Mouse (Mus musculus): ENCODE measurements around the gene Nme2. TPM values are rescaled to one million over a fixed set of nuclear protein-coding genes. Genes with fewer than 3 reads are reported as not detected.

The Nme2 gene
- total and polyA plus RNA-seq, 3 experiments = 945 to 1,722 (median 1,555) TPM

DNA sequence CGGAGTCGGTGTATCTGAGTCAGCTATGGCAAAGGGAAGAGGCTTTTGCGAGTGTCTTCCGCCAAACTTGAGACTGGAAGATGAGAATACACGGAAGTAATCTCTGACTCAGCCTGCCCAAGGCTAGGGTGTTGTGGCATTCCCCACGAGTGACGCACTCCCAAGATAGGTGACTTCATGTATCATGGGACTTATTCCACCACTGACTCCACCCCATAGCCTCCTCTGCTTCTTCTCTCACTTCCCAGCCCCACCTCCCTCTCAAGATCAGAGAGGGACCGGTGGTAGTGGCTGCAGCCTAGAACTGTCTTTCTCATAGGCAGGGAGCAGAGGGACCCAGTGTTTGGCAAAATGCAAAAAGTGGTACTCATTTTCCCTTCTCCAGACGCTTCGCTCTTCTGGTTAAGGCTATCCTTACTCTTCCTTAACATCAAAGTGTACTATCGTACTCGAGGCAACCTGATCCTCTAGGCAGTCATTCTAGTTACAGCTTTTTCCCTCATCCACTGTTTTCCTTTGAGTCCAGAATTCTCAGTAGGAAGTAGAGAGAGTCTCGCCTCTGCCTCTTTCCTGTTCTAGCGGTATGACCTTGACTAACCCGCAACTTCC is 39.2 kb upstream of the Nme2 start:
- Histone ChIP-seq H3K4me1 (ENCODE audit: control insufficient read depth in 1 of 2, insufficient read depth in 2 of 2) (peaks cover 3 to 39% of the 10 kb centered on the region in 2 experiments), H3K9ac (ENCODE audit: insufficient read depth, low read depth) (peak overlapping the region; percentile 97), H3K27ac (ENCODE audit: insufficient read depth, low read depth) (peak overlapping the region; percentile 97), H3K36me3 (replicated peaks in 1 of 2; ENCODE audit: control insufficient read depth in 1 of 2, insufficient read depth in 1 of 2, low read length in 1 of 2) (peaks cover 0 to 19% of the 10 kb centered on the region in 2 experiments), H3K4me2 (ENCODE audit: insufficient read depth, low read depth, poor library complexity, severe bottlenecking) (peak overlapping the region; percentile 92), H3K79me2 (replicated peaks; ENCODE audit: control insufficient read depth, extremely low read depth, insufficient read depth, poor library complexity, severe bottlenecking) (peaks cover 34% of the 10 kb centered on the region), H3K27me3 (replicated peaks) (no peaks in the 10 kb centered on the region), H3K4me3 (replicated peaks in 1 of 3; ENCODE audit: low read depth in 2 of 3, low read length in 2 of 3, poor library complexity in 1 of 3) (peak overlapping the region; percentile 77 to 97 (median 82)), H3K9me3 (replicated peaks; ENCODE audit: low read length) (no peaks in the 10 kb centered on the region)
- dilution Hi-C loops (cut with MboI; ENCODE audit: extremely low pct_ligation_motif_present, extremely low pct_unique_long_range_greater_than_20kb, low sequenced_read_pairs) (no loop called here), in situ Hi-C loops (cut with MboI; ENCODE audit: low pct_ligation_motif_present, low pct_unique_long_range_greater_than_20kb, low sequenced_read_pairs) (no loop called here)
- DNase-seq (ENCODE audit: extremely low read depth) = peak; percentile 99
- peak; percentile 75 for TF ChIP-seq MAFK (IDR thresholded peaks at IDR 0.05; ENCODE audit: insufficient replicate concordance, low read length)
- peak; percentile 78 for TF ChIP-seq CHD1 (IDR thresholded peaks at IDR 0.05; ENCODE audit: low read depth, low read length)
- TF ChIP-seq USF2 (conservative IDR thresholded peaks at IDR 0.05; ENCODE audit: low read depth, low read length) = peak; percentile 10; the same call in 1 of the 2 replicates
- TF ChIP-seq JUND (conservative IDR thresholded peaks at IDR 0.05; ENCODE audit: low read depth, low read length) = peak; percentile 86
- peak; percentile 50; the same call in 1 of the 2 replicates for TF ChIP-seq EP300 (IDR thresholded peaks at IDR 0.05; ENCODE audit: low read length)
- peak; percentile 32; the same call in 1 of the 2 replicates for TF ChIP-seq GABPA (IDR thresholded peaks at IDR 0.05; ENCODE audit: insufficient replicate concordance, low read depth, low read length)
- peak; percentile 98 for TF ChIP-seq ETS1 (conservative IDR thresholded peaks at IDR 0.05; ENCODE audit: low read depth, low read length)
- no peak for TF ChIP-seq KAT2A (IDR thresholded peaks at IDR 0.05; ENCODE audit: insufficient replicate concordance, low read length)
- peak; percentile 57; the same call in 1 of the 2 replicates for TF ChIP-seq E2F4 (IDR thresholded peaks at IDR 0.05; ENCODE audit: insufficient replicate concordance, low read depth, low read length)
- TF ChIP-seq ELF1 (IDR thresholded peaks at IDR 0.05; ENCODE audit: low read depth, low read length) = peak; percentile 93
- peak; percentile 91 for TF ChIP-seq NELFE (IDR thresholded peaks at IDR 0.05; ENCODE audit: low read depth, low read length)
- peak; percentile 93 for TF ChIP-seq TBP (conservative IDR thresholded peaks at IDR 0.05; ENCODE audit: low read depth, low read length)
- no peak for TF ChIP-seq PAX5 (IDR thresholded peaks at IDR 0.05; ENCODE audit: low read length)
- TF ChIP-seq HCFC1 (IDR thresholded peaks at IDR 0.05; ENCODE audit: low read depth, low read length) = peak; percentile 66
- TF ChIP-seq RAD21 (IDR thresholded peaks at IDR 0.05; ENCODE audit: low read depth, low read length) = no peak
- peak; percentile 48; the same call in 1 of the 2 replicates for TF ChIP-seq MAZ (IDR thresholded peaks at IDR 0.05; ENCODE audit: low read depth, low read length)
- no peak for TF ChIP-seq CTCF (conservative IDR thresholded peaks at IDR 0.05 in 1 of 2, IDR thresholded peaks at IDR 0.05 in 1 of 2; ENCODE audit: low read depth in 2 of 2, low read length in 2 of 2)
- no peak for TF ChIP-seq UBTF (IDR thresholded peaks at IDR 0.05; ENCODE audit: low read depth, low read length)
- peak; percentile 79; the same call in 1 of the 2 replicates for TF ChIP-seq MYC (IDR thresholded peaks at IDR 0.05; ENCODE audit: low read depth, low read length)
- TF ChIP-seq SMC3 (IDR thresholded peaks at IDR 0.05; ENCODE audit: low read depth, low read length) = no peak
- TF ChIP-seq RCOR1 (conservative IDR thresholded peaks at IDR 0.05; ENCODE audit: low read depth, low read length) = 0 out of 2 replicates have a peak, but pooled peaks have one; percentile 20
- peak; percentile 90 for TF ChIP-seq ZMIZ1 (IDR thresholded peaks at IDR 0.05; ENCODE audit: low read depth, low read length)
- TF ChIP-seq JUN (IDR thresholded peaks at IDR 0.05; ENCODE audit: insufficient read depth, low read depth, low read length) = peak; percentile 86
- peak; percentile 88 for TF ChIP-seq POLR2AphosphoS2 (IDR thresholded peaks at IDR 0.05; ENCODE audit: low read depth, low read length)
- TF ChIP-seq BHLHE40 (IDR thresholded peaks at IDR 0.05; ENCODE audit: low read depth, low read length) = peak; percentile 73
- peak; percentile 85 for TF ChIP-seq TCF12 (IDR thresholded peaks at IDR 0.05; ENCODE audit: low read depth, low read length)
- TF ChIP-seq SIN3A (IDR thresholded peaks at IDR 0.05; ENCODE audit: low read length) = peak; percentile 94
- TF ChIP-seq CHD2 (IDR thresholded peaks at IDR 0.05; ENCODE audit: low read length) = peak; percentile 26; the same call in 1 of the 2 replicates
- TF ChIP-seq USF1 (IDR thresholded peaks at IDR 0.05; ENCODE audit: low read depth, low read length) = no peak
- peak; percentile 53 for TF ChIP-seq NRF1 (IDR thresholded peaks at IDR 0.05; ENCODE audit: low read depth, low read length)
- no peak for TF ChIP-seq ZNF384 (IDR thresholded peaks at IDR 0.05; ENCODE audit: low read depth, low read length)
- peak; percentile 47 for TF ChIP-seq MXI1 (IDR thresholded peaks at IDR 0.05; ENCODE audit: low read depth, low read length)
- peak; percentile 88 for TF ChIP-seq IRF4 (IDR thresholded peaks at IDR 0.05; ENCODE audit: low read depth, low read length)
- TF ChIP-seq POLR2A (IDR thresholded peaks at IDR 0.05; ENCODE audit: low read depth, low read length) = peak; percentile 56
- TF ChIP-seq MEF2A (IDR thresholded peaks at IDR 0.05; ENCODE audit: borderline replicate concordance, low read depth, low read length) = peak; percentile 86
- peak; percentile 79 for TF ChIP-seq MAX (IDR thresholded peaks at IDR 0.05; ENCODE audit: low read length)
